Mouse (Mus musculus) E14TG2a.4 (cell line): Measurements from ENCODE around the gene Trpm3.

Experiments
- CTCF ChIP-seq: conservative IDR thresholded peaks from 2 replicates; pipeline ENCODE4 v1.5.1; 2014; ENCODE audit warnings: low read length
- NANOG ChIP-seq: IDR thresholded peaks from 2 replicates; pipeline ENCODE4 v1.6.1; 2014; ENCODE audit warnings: borderline replicate concordance, low read length, mixed read lengths

DNA sequence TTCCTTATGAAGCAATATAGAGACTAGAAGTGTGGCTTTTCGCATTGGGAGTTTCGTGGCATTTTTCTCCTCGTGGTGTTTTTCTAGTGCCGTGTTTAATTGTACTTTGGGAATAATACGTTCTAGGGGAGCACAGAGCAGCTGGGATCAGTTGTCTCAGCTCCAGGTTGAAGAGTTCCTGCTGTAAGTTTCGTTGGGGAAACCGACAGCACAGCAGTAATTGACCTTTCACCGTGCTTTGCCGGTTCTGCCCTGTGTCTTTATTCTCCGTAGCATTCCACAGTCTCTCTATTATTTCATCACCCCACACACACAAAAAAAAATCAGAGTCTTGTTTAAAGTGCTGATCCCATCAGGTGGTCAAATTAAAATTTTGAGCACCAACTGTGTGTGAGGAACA, 496.8 kb downstream of the Trpm3 start:
- TF ChIP-seq CTCF (no peak), NANOG (no peak)
